Mouse (Mus musculus) heart, embryonic 16.5 days (tissue): Measurements from ENCODE around the gene Ddx42. TPM values are rescaled to one million over a fixed set of nuclear protein-coding genes. Genes with fewer than 3 reads are reported as not detected.

Experiments used
- polyA plus RNA-seq: library from polyadenylated mRNA; unstranded; fragments of >200 nt; fragmentation: Nextera tagmentation; extraction: Ambion mirVana; gene quantifications from 2 replicates; pipeline ENCODE4 v1.2.1, GENCODE M21; 2015

Ddx42 gene
- polyA plus RNA-seq, 1 experiment from 2014 or later: 46.5 TPM

Other genes with a start within 250 kb of the Ddx42 start
- 3.1 and 4.3 TPM in 2 replicates for gene Ace, start 249.0 kb upstream of the Ddx42 start, polyA plus RNA-seq
- 0.10 TPM in 1 of 2 replicates, not detected in the other for gene Ace3, start 222.3 kb upstream of the Ddx42 start, polyA plus RNA-seq
- gene Kcnh6, start 208.8 kb upstream of the Ddx42 start, polyA plus RNA-seq: 0.35 and 0.46 TPM in 2 replicates
- gene Dcaf7, start 180.1 kb upstream of the Ddx42 start, polyA plus RNA-seq: 44.6 and 47.2 TPM in 2 replicates
- 13.0 and 15.6 TPM in 2 replicates for gene Taco1, start 150.9 kb upstream of the Ddx42 start, polyA plus RNA-seq
- gene Map3k3, start 132.3 kb upstream of the Ddx42 start, polyA plus RNA-seq: 17.6 and 21.7 TPM in 2 replicates
- gene Gm10840, start 56.1 kb upstream of the Ddx42 start, polyA plus RNA-seq: not detected in 2 replicates
- 95.5 and 107 TPM in 2 replicates for gene Limd2, start 56.1 kb upstream of the Ddx42 start, polyA plus RNA-seq
- 17.5 and 21.9 TPM in 2 replicates for gene Strada, start 14.8 kb upstream of the Ddx42 start, polyA plus RNA-seq
- gene Ccdc47, start 582 bp upstream of the Ddx42 start, polyA plus RNA-seq: 101 and 110 TPM in 2 replicates
- gene Ftsj3, start 39.2 kb downstream of the Ddx42 start, polyA plus RNA-seq: 34.0 and 38.7 TPM in 2 replicates
- 217 and 221 TPM in 2 replicates for gene Psmc5, start 39.2 kb downstream of the Ddx42 start, polyA plus RNA-seq
- 27.0 and 27.1 TPM in 2 replicates for gene Smarcd2, start 56.0 kb downstream of the Ddx42 start, polyA plus RNA-seq
- gene Tcam1, start 59.7 kb downstream of the Ddx42 start, polyA plus RNA-seq: 0.05 and 0.07 TPM in 2 replicates
- gene Gh, start 84.9 kb downstream of the Ddx42 start, polyA plus RNA-seq: not detected in 2 replicates
- 3.5 and 3.6 TPM in 2 replicates for gene Cd79b, start 97.8 kb downstream of the Ddx42 start, polyA plus RNA-seq
- 0.09 and 0.36 TPM in 2 replicates for gene Scn4a, start 136.4 kb downstream of the Ddx42 start, polyA plus RNA-seq
- gene Prr29, start 148.5 kb downstream of the Ddx42 start, polyA plus RNA-seq: 1.00 and 1.0 TPM in 2 replicates
- 107 and 109 TPM in 2 replicates for gene Icam2, start 171.1 kb downstream of the Ddx42 start, polyA plus RNA-seq